Mouse (Mus musculus) heart, adult 2 months (tissue): ENCODE measurements at regions not wholly inside any gene's neighbourhood (a gene's known extent, or its start where the extent isn't known, plus 50 kb on each side); places are given as distances from the start of the nearest gene placed in this dataset.

ENCODE experiments used
- DNase-seq, 2 experiments: peaks; one replicate each; pipeline ENCODE4 v3.0.0; 2021
- H3K27ac ChIP-seq: fragments of 200-600 bp; 2 replicates; pipeline ENCODE4 v1.8.1; 2022
- H3K27me3 ChIP-seq: fragments of 200-500 bp; 2 replicates; pipeline ENCODE4 v1.6.1; 2012; ENCODE audit warnings: mild to moderate bottlenecking, low read length, inconsistent platforms, mixed read lengths; ENCODE audit not compliant: control insufficient read depth, insufficient read depth
- H3K36me3 ChIP-seq: fragments of 200-500 bp; 2 replicates; pipeline ENCODE4 v1.6.1; 2012; ENCODE audit warnings: low read length, inconsistent platforms; ENCODE audit not compliant: control insufficient read depth, insufficient read depth
- H3K4me1 ChIP-seq: fragments of 200-500 bp; 2 replicates; pipeline ENCODE4 v1.6.1; 2011; ENCODE audit warnings: low read length; ENCODE audit not compliant: control insufficient read depth, insufficient read depth
- H3K4me3 ChIP-seq: fragments of 200-600 bp; 2 replicates; pipeline ENCODE4 v1.8.1; 2022
- H3K79me2 ChIP-seq: fragments of 200-500 bp; replicated peaks from 2 replicates; pipeline ENCODE4 v1.6.1; 2012; ENCODE audit warnings: mild to moderate bottlenecking, inconsistent platforms, low read length, moderate library complexity, mixed read lengths; ENCODE audit not compliant: control insufficient read depth, insufficient read depth
- H3K9ac ChIP-seq: fragments of 200-500 bp; 2 replicates; pipeline ENCODE4 v1.6.1; 2012; ENCODE audit warnings: low read depth, mild to moderate bottlenecking, control low read depth, inconsistent platforms, low read length, mixed read lengths
- CTCF ChIP-seq: fragments of 200-600 bp; IDR thresholded peaks from 2 replicates; pipeline ENCODE4 v1.8.1; 2022; ENCODE audit warnings: antibody characterized with exemption, mild to moderate bottlenecking, moderate library complexity
- EP300 ChIP-seq: fragments of 200-500 bp; IDR thresholded peaks from 2 replicates; pipeline ENCODE4 v1.6.1; 2011; ENCODE audit warnings: low read depth, low read length, control low read depth; ENCODE audit not compliant: insufficient read depth
- POLR2A ChIP-seq: fragments of 200-500 bp; IDR thresholded peaks from 2 replicates; pipeline ENCODE4 v1.6.1; 2011; ENCODE audit warnings: mild to moderate bottlenecking, low read depth, low read length, control low read depth; ENCODE audit not compliant: insufficient read depth
- WGBS: fragments of 180-500 bp; shearing (Covaris S2); methylation state at CpG from one replicate; pipeline ENCODE4 v1.1.7; 2018; 5-methylcytosine and 5-hydroxymethylcytosine counted together
- intact Hi-C: fragments of 180-260 bp; cut with DNase I; formaldehyde crosslinking; loops from one replicate; pipeline ENCODE4 v1.15.1; 2025

DNA sequence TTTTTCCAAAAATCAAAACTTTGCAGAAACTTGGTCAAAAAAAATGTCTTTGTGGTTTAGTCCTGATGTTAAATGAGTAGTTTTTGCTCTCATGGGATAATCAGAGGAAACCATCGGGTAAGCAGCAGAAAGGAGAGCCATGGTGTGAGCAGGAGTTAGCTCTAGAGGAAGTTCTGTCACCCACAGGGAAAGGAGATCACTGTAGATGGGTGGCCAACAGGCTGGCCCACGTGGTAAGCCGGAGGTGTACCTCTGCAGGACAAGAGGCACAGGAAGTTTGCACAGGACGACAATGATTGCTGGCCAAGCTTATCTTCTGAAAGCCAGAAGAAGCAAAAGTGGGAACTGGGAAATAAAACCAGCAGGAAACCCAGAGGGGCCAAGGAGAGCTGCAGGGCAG lies 81.4 kb upstream of the Cdkn3 start:
- no peaks in the 10 kb centered on the region for H3K79me2 ChIP-seq
- H3K9ac ChIP-seq: no peak overlapping the region
- TF ChIP-seq POLR2A: no peak
- no peaks in the 10 kb centered on the region for H3K36me3 ChIP-seq
- no peak for DNase-seq
- H3K27ac ChIP-seq: no peak overlapping the region
- WGBS: 29% methylated on average over 4 of the region's 4 CpGs
- H3K4me3 ChIP-seq: no peak overlapping the region
- no peaks in the 10 kb centered on the region for H3K4me1 ChIP-seq
- intact Hi-C loops: no loop called here
- no peaks in the 10 kb centered on the region for H3K27me3 ChIP-seq

DNA sequence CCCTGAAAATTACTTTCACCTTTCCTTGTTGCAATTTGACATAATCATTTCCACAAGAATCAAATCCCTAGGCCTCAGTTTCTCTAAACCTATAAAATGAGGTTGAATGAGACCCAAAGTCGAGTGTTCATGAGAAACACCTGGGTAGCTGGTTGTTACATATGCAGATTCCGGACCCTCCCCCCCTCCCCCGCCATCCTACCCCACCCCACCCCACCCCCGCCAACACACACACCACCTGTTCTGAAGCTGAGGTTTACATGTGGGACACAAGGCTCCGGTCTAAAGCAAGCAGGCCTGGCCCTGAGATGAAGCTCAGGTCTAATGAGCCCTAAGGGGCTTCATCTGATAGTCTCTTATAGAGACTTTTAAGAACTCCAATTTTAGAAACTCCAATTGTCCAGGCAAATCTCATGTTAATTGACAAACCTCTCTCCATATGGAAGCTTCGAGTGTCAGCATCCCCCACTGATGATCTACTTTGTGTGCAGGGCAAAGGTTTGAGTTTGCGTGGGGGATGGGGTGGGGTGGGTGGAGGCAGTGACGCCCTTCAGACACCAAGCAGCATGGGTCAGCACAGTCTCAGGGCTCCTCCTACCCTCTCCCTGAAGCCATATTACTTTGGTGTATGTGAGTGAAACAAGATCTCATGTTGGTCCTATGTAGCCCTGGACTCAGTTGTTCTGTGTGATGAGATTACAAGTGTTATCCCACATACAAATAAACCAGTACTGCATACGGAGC lies 88.7 kb upstream of the Cdkn3 start:
- no peaks in the 10 kb centered on the region for H3K79me2 ChIP-seq
- no peak overlapping the region for H3K27ac ChIP-seq
- 94% methylated on average over 9 of the region's 9 CpGs for WGBS
- intact Hi-C loops: no loop called here
- no peak for DNase-seq
- no peaks in the 10 kb centered on the region for H3K4me1 ChIP-seq
- H3K4me3 ChIP-seq: no peak overlapping the region
- H3K27me3 ChIP-seq: no peaks in the 10 kb centered on the region
- TF ChIP-seq CTCF (no peak), EP300 (no peak), POLR2A (no peak)
- no peak overlapping the region for H3K9ac ChIP-seq
- no peaks in the 10 kb centered on the region for H3K36me3 ChIP-seq

DNA sequence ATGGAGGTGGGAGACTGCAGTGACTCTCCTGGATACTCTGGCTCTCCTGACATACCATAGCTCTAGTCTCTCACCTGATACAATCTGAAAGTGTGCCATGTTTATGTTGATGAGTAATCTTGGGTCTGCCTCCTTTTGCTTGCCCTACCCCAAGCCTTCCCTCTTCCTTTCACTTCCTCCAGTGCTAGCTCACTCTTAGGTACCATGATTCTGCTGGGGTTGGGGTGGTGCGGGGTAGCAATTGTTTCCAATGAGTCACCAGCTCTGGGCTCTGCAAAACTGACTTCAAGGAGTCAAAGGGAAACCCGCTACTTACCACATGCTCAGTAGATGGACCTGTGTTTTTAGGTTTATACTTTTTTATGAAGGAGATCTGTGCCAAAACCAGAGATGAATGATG lies 89.3 kb upstream of the Cdkn3 start:
- 89% methylated on average over 2 of the region's 2 CpGs for WGBS
- H3K27ac ChIP-seq: no peak overlapping the region; the same call in 1 of the 2 replicates
- TF ChIP-seq EP300 (no peak), POLR2A (no peak), CTCF (no peak)

DNA sequence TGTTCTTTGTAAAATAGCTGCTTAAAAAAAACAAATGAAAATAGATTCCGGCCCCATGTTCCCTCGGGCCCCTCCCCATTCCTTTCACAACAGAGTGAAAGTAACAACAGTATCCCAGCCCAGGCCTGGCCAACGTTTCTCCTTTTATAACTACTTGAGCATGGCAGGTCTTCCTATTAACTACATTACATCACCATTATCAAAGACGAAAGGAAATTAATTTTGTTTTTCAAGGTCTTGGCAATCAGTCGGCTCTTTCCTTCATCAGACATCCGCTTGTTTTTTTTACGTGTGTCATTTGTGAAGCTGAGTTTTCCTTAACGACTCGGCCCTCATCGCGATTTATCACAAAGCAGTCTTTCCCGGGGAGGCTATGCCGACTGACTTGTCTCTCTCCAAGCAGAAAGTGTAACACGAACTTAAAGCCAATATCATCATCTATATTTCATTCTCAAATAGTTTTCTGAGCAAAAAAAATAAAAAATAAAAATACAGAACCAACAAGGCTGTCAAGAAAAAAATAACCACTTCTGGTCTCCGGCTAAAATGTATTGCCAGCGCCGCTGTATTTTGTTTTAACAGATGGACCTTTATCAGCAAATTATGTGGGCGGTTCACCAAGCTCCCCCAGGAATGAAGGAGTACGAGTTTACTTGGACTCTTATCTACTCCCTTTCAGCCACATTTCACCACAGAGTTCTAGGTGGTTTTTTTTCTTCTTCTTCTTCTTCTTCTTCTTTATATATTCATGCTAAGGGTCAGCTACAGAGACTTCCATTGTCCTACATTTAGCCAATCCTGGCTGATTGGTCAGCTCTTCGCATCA lies 89.9 kb upstream of the Cdkn3 start:
- DNase-seq: peak in 1 of 2 experiments; percentile 11
- H3K4me1 ChIP-seq: no peaks in the 10 kb centered on the region
- no peaks in the 10 kb centered on the region for H3K79me2 ChIP-seq
- no peaks in the 10 kb centered on the region for H3K27me3 ChIP-seq
- 46% methylated on average over 20 of the region's 20 CpGs for WGBS
- intact Hi-C loops: no loop called here
- H3K4me3 ChIP-seq: no peak overlapping the region
- peak overlapping the region; percentile 45 for H3K27ac ChIP-seq
- no peak overlapping the region for H3K9ac ChIP-seq
- TF ChIP-seq EP300: no peak
- TF ChIP-seq CTCF: no peak
- TF ChIP-seq POLR2A: no peak
- H3K36me3 ChIP-seq: no peaks in the 10 kb centered on the region

More for the DNA sequence above, 89.3 kb upstream of the Cdkn3 start:
- intact Hi-C loops: no loop called here
- Histone ChIP-seq H3K4me1 (no peaks in the 10 kb centered on the region), H3K4me3 (no peak overlapping the region), H3K9ac (no peak overlapping the region), H3K79me2 (no peaks in the 10 kb centered on the region), H3K36me3 (no peaks in the 10 kb centered on the region), H3K27me3 (no peaks in the 10 kb centered on the region)
- DNase-seq: no peak

DNA sequence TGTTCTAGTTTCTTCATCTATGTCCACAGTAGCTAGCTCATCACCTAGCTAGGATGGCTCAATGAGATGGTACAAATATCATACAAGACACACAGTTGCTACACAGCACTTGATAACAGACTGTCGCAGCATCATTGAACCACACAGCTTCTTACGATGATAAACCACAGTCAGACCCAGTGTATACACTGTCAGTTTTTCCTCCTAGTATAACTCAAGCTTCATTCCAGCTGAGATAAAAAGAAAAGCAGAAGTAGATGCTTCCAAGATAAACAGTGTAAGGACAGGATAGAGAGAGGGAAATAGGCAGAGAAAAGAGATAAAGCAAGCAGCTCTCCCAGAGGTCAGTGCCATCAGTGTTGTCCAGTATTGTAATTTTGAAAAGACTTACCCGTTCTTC lies 92.1 kb upstream of the Cdkn3 start:
- Histone ChIP-seq H3K27ac (no peak overlapping the region), H3K4me3 (no peak overlapping the region), H3K27me3 (no peaks in the 10 kb centered on the region), H3K79me2 (no peaks in the 10 kb centered on the region), H3K4me1 (no peaks in the 10 kb centered on the region), H3K9ac (no peak overlapping the region), H3K36me3 (no peaks in the 10 kb centered on the region)
- no peak for TF ChIP-seq CTCF
- TF ChIP-seq EP300: no peak
- TF ChIP-seq POLR2A: no peak
- intact Hi-C loops: no loop called here
- 91% methylated on average over 3 of the region's 3 CpGs for WGBS
- no peak for DNase-seq

DNA sequence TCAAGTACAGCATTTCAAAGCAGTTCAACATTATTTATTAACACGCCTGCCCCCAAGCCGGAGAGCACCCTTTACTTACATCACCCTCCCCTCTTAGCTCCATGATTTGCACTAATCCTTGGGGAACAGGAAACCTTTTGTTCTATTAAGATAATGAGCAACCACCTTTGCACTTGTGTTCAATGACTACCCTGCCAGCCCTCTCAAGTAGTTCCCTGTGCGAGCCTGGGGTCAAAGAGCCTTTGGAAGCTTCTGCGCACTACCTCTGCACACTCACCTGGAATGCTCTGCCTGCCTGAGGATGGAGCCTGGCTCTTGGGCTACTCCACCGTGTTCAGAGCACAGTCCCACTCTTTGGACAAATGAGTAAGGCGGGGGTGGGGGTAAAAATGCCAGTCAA lies 96.0 kb upstream of the Cdkn3 start:
- DNase-seq: no peak
- no peaks in the 10 kb centered on the region for H3K27me3 ChIP-seq
- H3K79me2 ChIP-seq: no peaks in the 10 kb centered on the region
- no peak overlapping the region for H3K9ac ChIP-seq
- TF ChIP-seq POLR2A (no peak), CTCF (no peak), EP300 (no peak)
- 79% methylated on average over 6 of the region's 6 CpGs for WGBS
- no peak overlapping the region for H3K4me3 ChIP-seq
- H3K36me3 ChIP-seq: no peaks in the 10 kb centered on the region
- H3K4me1 ChIP-seq: no peaks in the 10 kb centered on the region
- intact Hi-C loops: no loop called here
- H3K27ac ChIP-seq: no peak overlapping the region
